Mouse (Mus musculus) megakaryocyte, embryonic 14.5 days (primary cell): ENCODE data around the gene Gamt.

Source experiments
- FLI1 ChIP-seq: IDR thresholded peaks from 2 replicates; pipeline ENCODE4 v1.6.1; 2012; ENCODE audit warnings: low read length, inconsistent platforms, mixed read lengths
- GATA1 ChIP-seq: IDR thresholded peaks from 3 replicates; pipeline ENCODE4 v1.6.1; 2012; ENCODE audit warnings: mixed read lengths, low read length, inconsistent platforms, borderline replicate concordance

DNA sequence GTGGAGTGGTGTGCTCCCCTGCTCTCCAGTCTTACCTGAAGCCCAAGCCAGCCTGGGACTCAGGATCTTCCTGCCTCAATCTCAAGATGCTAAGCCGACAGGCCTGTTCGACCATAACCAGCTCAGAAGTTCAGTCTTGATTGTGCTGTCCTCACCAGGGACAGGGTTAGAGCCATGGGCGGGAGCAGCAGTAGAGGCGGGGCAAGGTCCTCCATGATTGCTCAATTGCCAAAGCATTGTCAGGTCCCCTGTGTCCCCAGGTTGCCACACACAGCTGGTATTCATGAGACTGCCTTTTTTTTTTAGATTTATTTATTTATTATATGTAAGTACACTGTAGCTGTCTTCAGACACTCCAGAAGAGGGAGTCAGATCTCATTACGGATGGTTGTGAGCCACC is 15.4 kb upstream of the Gamt start:
- TF ChIP-seq GATA1: no peak
- no peak for TF ChIP-seq FLI1
